Comparison of ENCODE assay signal across 14 mouse cellular contexts in genomic region chr3:95980276-95980970, GRCm38 (mm10).
"Had no signal": no experiment of that assay in that cellular context is flagged by ENCODE, and none has a peak within 500 bp of the region (broad histone marks: within the 10 kb centered on the region; RNA-seq: fewer than 3 reads in every experiment).

No protein-coding gene starts in this region.

- H3K27ac ChIP-seq: liver, embryonic 14.5 days; macrophage; midbrain, embryonic 13.5 days; midbrain, embryonic 15.5 days; neural tube, embryonic 12.5 days; stomach, embryonic 15.5 days; stomach, postnatal 0 days had no signal

- DNase-seq: lung, adult 18-20 months; lung, embryonic 14.5 days; lung, postnatal 10 days; right cerebral cortex, postnatal 14 days; thymus, adult 2 months; thymus, postnatal 36 days had no signal

- H3K4me3 ChIP-seq: megakaryocyte, embryonic 14.5 days; midbrain, embryonic 13.5 days; midbrain, embryonic 15.5 days; neural tube, embryonic 12.5 days; stomach, embryonic 15.5 days had no signal
